Mouse (Mus musculus) embryonic facial prominence, embryonic 12.5 days (tissue): Measurements from ENCODE around the gene Cachd1. TPM values are rescaled to one million over a fixed set of nuclear protein-coding genes. Genes with fewer than 3 reads are reported as not detected.
A peak's percentile ranks its signal among the peaks of the same experiment; 100 is the strongest.

Experiments
- ATAC-seq: fragments of 200-750 bp; cut with Nextera tagmentation; 2 replicates; pipeline ENCODE4 v1.8.0; 2017; ENCODE audit not compliant: insufficient number of reproducible peaks, insufficient read depth, low FRiP score, low TSS enrichment
- H3K27ac ChIP-seq: fragments of 300-500 bp; sonication (generic); 2 replicates; pipeline ENCODE4 v1.5.1; 2016; ENCODE audit warnings: mild to moderate bottlenecking
- H3K27me3 ChIP-seq: fragments of 300-500 bp; sonication (generic); 2 replicates; pipeline ENCODE4 v1.6.1; 2016; ENCODE audit warnings: mild to moderate bottlenecking, moderate library complexity
- H3K36me3 ChIP-seq: fragments of 300-500 bp; sonication (generic); 2 replicates; pipeline ENCODE4 v1.6.1; 2016; ENCODE audit warnings: mild to moderate bottlenecking
- H3K4me1 ChIP-seq: fragments of 300-500 bp; sonication (generic); 2 replicates; pipeline ENCODE4 v1.6.1; 2016
- H3K4me2 ChIP-seq: fragments of 300-500 bp; sonication (generic); replicated peaks from 2 replicates; pipeline ENCODE4 v1.6.1; 2016; ENCODE audit warnings: mild to moderate bottlenecking, moderate library complexity
- H3K4me3 ChIP-seq: fragments of 300-500 bp; sonication (generic); 2 replicates; pipeline ENCODE4 v1.5.1; 2016; ENCODE audit warnings: mild to moderate bottlenecking
- H3K9ac ChIP-seq: fragments of 300-500 bp; sonication (generic); 2 replicates; pipeline ENCODE4 v1.6.1; 2016; ENCODE audit warnings: mild to moderate bottlenecking, moderate library complexity
- H3K9me3 ChIP-seq: fragments of 300-500 bp; sonication (generic); 2 replicates; pipeline ENCODE4 v1.6.1; 2016; ENCODE audit warnings: mild to moderate bottlenecking, moderate library complexity
- WGBS: fragments of 180-500 bp; shearing (Covaris S2); methylation state at CpG from one replicate; pipeline ENCODE4 v1.1.7; 2016; 5-methylcytosine and 5-hydroxymethylcytosine counted together
- polyA plus RNA-seq: library from polyadenylated mRNA; unstranded; fragments of >200 nt; fragmentation: Nextera tagmentation; extraction: Ambion mirVana; gene quantifications from 2 replicates; pipeline ENCODE4 v1.2.1, GENCODE M21; 2016

Gene Cachd1
- polyA plus RNA-seq, 1 experiment from 2014 or later = 42.3 TPM

GRCm38 (mm10) chr4:100927059-100927458 is 150.6 kb downstream of the Cachd1 start:
- H3K4me3 ChIP-seq = no peak overlapping the region
- 0 out of 2 replicates have a peak, but pooled peaks cover 6% of the 10 kb centered on the region for H3K36me3 ChIP-seq
- H3K27me3 ChIP-seq = no peaks in the 10 kb centered on the region
- no peak overlapping the region for H3K9ac ChIP-seq
- H3K4me2 ChIP-seq = no peak overlapping the region
- no peak for ATAC-seq
- peak overlapping the region; percentile 25; the same call in 1 of the 2 replicates for H3K27ac ChIP-seq
- H3K9me3 ChIP-seq = no peaks in the 10 kb centered on the region
- peaks cover 31% of the 10 kb centered on the region for H3K4me1 ChIP-seq
- 23% methylated on average over 2 of the region's 2 CpGs for WGBS

- Histone ChIP-seq H3K9ac (no peak overlapping the region), H3K27me3 (no peaks in the 10 kb centered on the region), H3K4me3 (no peak overlapping the region), H3K27ac (no peak overlapping the region), H3K36me3 (no peaks in the 10 kb centered on the region), H3K9me3 (no peaks in the 10 kb centered on the region), H3K4me1 (peaks cover 24% of the 10 kb centered on the region), H3K4me2 (no peak overlapping the region)
- 60% methylated on average over 7 of the region's 7 CpGs for WGBS
- ATAC-seq = no peak
Observed at GRCm38 (mm10) chr4:100943689-100944088, 167.2 kb downstream of the Cachd1 start.

- H3K9me3 ChIP-seq = no peaks in the 10 kb centered on the region
- no peaks in the 10 kb centered on the region for H3K27me3 ChIP-seq
- 70% methylated on average over 3 of the region's 3 CpGs for WGBS
- no peak overlapping the region for H3K27ac ChIP-seq
- H3K9ac ChIP-seq = no peak overlapping the region
- ATAC-seq = no peak
- no peaks in the 10 kb centered on the region for H3K36me3 ChIP-seq
- no peak overlapping the region for H3K4me3 ChIP-seq
- peaks cover 24% of the 10 kb centered on the region for H3K4me1 ChIP-seq
- no peak overlapping the region for H3K4me2 ChIP-seq
Observed at GRCm38 (mm10) chr4:100944276-100944675, 167.8 kb downstream of the Cachd1 start.

DNA sequence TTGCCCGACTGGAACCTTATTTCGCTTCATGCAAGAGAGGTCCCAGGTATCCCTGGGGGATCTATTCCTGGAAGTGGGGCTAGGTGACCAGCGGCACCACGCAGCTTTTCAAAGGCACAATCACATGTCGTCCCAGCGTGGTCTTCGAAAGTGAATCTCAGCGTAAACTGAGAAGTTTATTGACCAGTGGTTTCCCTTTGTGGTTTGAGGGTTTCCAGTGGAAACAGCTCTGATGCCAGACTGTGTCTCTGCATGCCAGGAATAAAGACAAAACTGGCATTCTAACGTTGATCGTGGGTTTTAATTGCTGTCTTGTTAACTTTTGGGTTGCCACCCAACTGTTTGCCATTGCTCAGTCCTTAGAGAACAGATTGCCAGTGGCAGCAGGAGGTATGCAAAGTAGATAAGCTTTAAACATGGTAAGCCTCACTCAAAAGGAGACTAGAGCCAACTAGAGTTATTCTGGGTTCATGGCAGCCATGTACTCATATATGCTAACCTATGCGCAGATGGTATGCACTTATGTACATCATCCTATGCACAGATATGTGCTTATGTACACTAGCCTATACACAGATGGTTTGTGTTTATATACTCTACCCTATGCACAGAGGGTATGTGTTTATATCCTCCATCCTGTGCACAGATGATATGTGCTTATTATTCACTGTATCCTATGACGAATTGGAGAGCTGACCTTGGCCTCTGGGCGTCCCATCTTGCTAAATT is 168.9 kb downstream of the Cachd1 start:
- Histone ChIP-seq H3K27ac (0 out of 2 replicates have a peak overlapping the region, but pooled peaks have one; percentile 17), H3K4me1 (peaks cover 27% of the 10 kb centered on the region), H3K4me2 (no peak overlapping the region), H3K9me3 (no peaks in the 10 kb centered on the region), H3K27me3 (no peaks in the 10 kb centered on the region), H3K4me3 (no peak overlapping the region), H3K36me3 (0 out of 2 replicates have a peak, but pooled peaks cover 6% of the 10 kb centered on the region), H3K9ac (no peak overlapping the region)
- no peak for ATAC-seq
- WGBS = 76% methylated on average over 13 of the region's 13 CpGs

DNA sequence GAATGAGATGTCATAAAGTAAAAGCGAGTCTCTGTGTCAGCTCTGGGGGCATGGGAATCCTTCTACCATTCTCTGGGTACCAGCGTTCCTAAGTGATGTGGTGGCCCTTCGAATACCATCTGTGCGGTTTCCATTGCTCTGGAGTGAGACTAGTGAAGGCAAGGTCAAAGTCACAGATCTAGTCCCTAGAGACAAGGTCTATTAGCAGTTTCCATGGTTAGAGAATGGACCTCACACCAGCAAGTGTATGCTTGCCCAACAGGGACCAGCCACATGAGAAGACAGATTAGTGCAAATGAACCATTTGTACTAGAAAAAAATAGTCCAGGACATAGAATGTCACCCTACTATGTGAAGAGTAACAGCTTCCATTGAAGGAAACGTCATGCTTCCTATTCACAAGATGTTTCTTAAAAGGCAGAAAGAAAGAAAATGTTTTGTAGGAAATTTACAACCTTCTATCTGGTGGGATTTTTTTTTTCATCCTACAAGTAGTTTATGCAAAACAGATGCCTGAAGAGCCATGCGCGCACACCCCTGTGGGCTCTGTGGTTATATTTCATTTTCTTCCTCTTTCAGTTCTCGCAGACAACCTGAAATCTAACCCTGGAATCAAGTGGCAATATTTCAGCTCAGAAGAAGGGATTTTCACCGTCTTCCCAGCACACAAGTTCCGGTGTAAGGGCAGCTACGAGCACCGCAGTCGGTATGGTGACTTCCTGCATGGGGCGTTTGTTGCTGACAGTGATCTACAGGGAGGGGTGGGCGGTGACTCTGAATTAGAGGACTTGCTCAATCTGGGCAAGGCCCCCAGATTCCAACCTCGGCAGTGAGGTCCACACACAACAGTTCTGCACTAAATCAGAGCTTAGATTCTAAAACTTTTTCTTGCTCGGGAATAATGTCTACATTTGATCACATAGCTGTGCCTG is 172.3 kb downstream of the Cachd1 start:
- Histone ChIP-seq H3K4me1 (peaks cover 29% of the 10 kb centered on the region), H3K27ac (peak overlapping the region; percentile 69), H3K9ac (no peak overlapping the region), H3K27me3 (no peaks in the 10 kb centered on the region), H3K36me3 (peaks cover 17% of the 10 kb centered on the region), H3K4me2 (0 out of 2 replicates have a peak overlapping the region, but pooled peaks have one; percentile 12), H3K9me3 (no peaks in the 10 kb centered on the region), H3K4me3 (no peak overlapping the region)
- 51% methylated on average over 17 of the region's 17 CpGs for WGBS
- ATAC-seq = no peak

DNA sequence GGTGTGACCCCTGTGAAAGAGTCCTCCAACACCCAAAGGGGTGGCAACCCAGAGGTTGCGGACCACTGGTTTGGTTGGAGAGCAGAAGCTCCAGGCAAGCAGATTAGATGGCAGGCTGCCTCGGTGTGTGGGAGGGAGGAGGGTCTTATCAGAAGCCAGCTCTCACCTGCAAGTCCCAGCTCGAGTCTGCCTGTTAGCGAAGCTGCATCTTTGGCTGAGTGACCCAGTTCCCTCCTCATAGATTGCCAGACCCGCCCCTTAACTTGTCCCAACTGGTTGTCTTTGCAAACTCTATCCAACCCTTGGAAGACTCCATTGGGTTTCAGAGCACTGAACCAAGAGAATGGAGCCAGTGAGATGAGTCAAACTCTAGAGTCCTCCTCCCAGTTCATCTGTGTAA is 173.8 kb downstream of the Cachd1 start:
- 87% methylated on average over 5 of the region's 5 CpGs for WGBS
- H3K4me1 ChIP-seq = peaks cover 14% of the 10 kb centered on the region
- H3K27me3 ChIP-seq = no peaks in the 10 kb centered on the region
- no peaks in the 10 kb centered on the region for H3K9me3 ChIP-seq
- H3K9ac ChIP-seq = no peak overlapping the region
- no peak overlapping the region for H3K4me3 ChIP-seq
- peaks cover 27% of the 10 kb centered on the region for H3K36me3 ChIP-seq
- no peak overlapping the region for H3K4me2 ChIP-seq
- H3K27ac ChIP-seq = no peak overlapping the region
- no peak for ATAC-seq

DNA sequence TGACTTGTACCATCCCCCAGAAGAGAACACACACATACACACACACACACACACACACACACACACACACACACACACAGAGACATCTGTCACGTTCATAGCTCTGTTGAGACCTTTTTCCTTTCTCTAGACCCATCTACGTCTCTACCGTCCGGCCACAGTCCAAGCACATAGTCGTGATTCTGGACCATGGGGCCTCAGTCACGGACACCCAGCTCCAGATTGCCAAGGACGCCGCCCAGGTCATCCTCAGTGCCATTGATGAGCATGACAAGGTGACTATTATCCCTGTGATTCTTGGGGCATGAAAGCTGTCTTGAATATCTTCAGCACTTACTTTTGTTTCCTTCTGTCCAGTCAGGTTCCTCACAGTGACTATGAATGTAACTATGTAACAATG is 175.4 kb downstream of the Cachd1 start:
- Histone ChIP-seq H3K9me3 (no peaks in the 10 kb centered on the region), H3K4me1 (peaks cover 13% of the 10 kb centered on the region), H3K9ac (no peak overlapping the region), H3K27ac (peak overlapping the region; percentile 20; the same call in 1 of the 2 replicates), H3K4me3 (no peak overlapping the region), H3K27me3 (no peaks in the 10 kb centered on the region), H3K36me3 (peaks cover 33% of the 10 kb centered on the region), H3K4me2 (no peak overlapping the region)
- no peak for ATAC-seq
- 93% methylated on average over 8 of the region's 8 CpGs for WGBS

GRCm38 (mm10) chr4:100963341-100963740 is 186.9 kb downstream of the Cachd1 start:
- Histone ChIP-seq H3K4me2 (no peak overlapping the region), H3K36me3 (peaks cover 56% of the 10 kb centered on the region), H3K27ac (0 out of 2 replicates have a peak overlapping the region, but pooled peaks have one; percentile 42), H3K4me1 (peaks cover 10% of the 10 kb centered on the region; the same call in 1 of the 2 replicates), H3K9ac (no peak overlapping the region), H3K27me3 (no peaks in the 10 kb centered on the region), H3K4me3 (no peak overlapping the region), H3K9me3 (no peaks in the 10 kb centered on the region)
- no peak for ATAC-seq
- WGBS = 73% methylated on average over 1 of the region's 1 CpGs

DNA sequence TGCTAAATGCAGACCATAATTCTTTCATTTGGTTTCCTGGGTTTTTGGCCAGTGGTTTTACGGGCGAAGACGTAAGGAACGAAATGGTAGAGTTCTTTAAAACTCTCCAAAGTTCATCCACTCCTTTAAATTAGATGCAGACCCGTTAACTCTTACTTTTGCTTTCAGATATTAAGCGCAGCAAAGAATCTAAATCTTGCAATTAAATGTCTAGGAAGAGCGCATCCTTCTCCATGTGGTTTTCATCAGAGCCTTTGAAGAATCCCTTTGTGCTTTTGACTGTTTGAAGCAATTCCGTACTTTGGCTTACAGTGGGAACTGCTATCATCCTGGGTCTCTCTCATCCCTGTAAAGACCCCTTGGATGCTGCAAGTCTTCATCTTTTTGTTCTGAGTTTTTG is 187.3 kb downstream of the Cachd1 start:
- Histone ChIP-seq H3K9me3 (no peaks in the 10 kb centered on the region), H3K4me2 (no peak overlapping the region), H3K4me3 (no peak overlapping the region), H3K4me1 (peaks cover 10% of the 10 kb centered on the region; the same call in 1 of the 2 replicates), H3K27ac (peak overlapping the region; percentile 65; the same call in 1 of the 2 replicates), H3K36me3 (peaks cover 52% of the 10 kb centered on the region), H3K27me3 (no peaks in the 10 kb centered on the region), H3K9ac (no peak overlapping the region)
- WGBS = 60% methylated on average over 8 of the region's 8 CpGs
- no peak for ATAC-seq

GRCm38 (mm10) chr4:100967703-100968392 is 191.4 kb downstream of the Cachd1 start:
- Histone ChIP-seq H3K9me3 (no peaks in the 10 kb centered on the region), H3K4me1 (peaks cover 10% of the 10 kb centered on the region; the same call in 1 of the 2 replicates), H3K4me2 (peak overlapping the region; percentile 26; the same call in 1 of the 2 replicates), H3K27me3 (no peaks in the 10 kb centered on the region), H3K27ac (peak overlapping the region; percentile 89), H3K4me3 (no peak overlapping the region), H3K36me3 (peaks cover 41% of the 10 kb centered on the region), H3K9ac (no peak overlapping the region)
- peak; percentile 64; the same call in 1 of the 2 replicates for ATAC-seq
- WGBS = 37% methylated on average over 19 of the region's 19 CpGs
